Mouse (Mus musculus) cortical plate, adult 2 months (tissue): ENCODE data around the gene Wdr62.

Experiments used
- CTCF ChIP-seq: fragments of 200-500 bp; IDR thresholded peaks from 2 replicates; pipeline ENCODE4 v1.5.1; 2011; ENCODE audit warnings: mild to moderate bottlenecking, control low read depth, low read length; ENCODE audit not compliant: insufficient read depth; ENCODE audit errors: extremely low read depth
- POLR2A ChIP-seq: fragments of 200-500 bp; IDR thresholded peaks from 2 replicates; pipeline ENCODE4 v1.6.1; 2011; ENCODE audit warnings: mild to moderate bottlenecking, low read length, control low read depth; ENCODE audit not compliant: insufficient read depth; ENCODE audit errors: extremely low read depth

DNA sequence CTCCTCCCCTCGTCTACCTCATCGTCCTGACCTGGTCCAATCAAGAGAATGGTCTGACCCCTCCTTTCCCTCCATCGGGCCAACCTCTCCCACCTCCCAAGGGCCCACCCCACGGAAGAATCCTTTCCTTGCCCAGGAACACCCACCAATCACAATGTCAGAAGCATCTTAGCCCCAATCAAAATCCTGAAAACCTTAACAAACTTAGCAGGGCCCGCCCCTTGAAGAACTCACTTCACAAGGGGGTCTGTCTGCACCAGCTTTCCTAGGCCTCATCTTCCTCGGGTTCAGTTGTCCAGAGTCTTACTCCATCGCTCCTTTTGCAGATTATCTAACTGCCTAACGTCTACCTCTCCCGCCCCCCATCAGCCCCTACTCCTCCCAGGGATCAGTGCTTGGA lies 87.2 kb downstream of the Wdr62 start:
- TF ChIP-seq POLR2A: no peak
- TF ChIP-seq CTCF: no peak
